Mouse (Mus musculus): Measurements from ENCODE around the gene Phrf1.
"Not testable (repeated sequence)": the region's sequence is repeated elsewhere in the genome, so short reads cannot be mapped to it uniquely, and the experiment has no call there.

Gene Phrf1

GRCm38 (mm10) chr7:141213605-141214235, 14.9 kb upstream of the Phrf1 start, which contains the start of gene Lmntd2:
Gene Lmntd2, minus strand, starts transcription at chr7:141214080.
- DNase-seq: no peak

DNA sequence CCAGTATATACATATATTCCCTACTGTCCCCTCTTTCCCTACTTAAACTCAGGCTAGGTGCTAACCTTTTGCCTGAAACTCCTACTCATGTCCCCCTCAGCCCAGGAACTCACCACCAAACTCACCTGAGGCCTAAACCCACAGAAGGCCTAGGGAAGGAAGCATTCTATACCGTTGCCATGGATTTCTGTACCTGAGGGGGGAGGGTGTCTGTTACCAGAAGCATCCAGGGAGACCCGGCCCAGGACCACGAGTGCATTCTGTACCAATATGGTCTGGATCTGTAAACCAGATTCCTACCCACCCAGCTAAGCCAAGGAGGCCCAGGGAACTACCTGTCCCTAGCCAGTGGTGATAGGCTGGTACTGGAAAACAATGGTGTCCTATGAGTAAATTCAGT, 14.3 kb upstream of the Phrf1 start:
- DNase-seq: no peak

GRCm38 (mm10) chr7:141215101-141215879, 13.3 kb upstream of the Phrf1 start, which contains the start of gene Rassf7:
Gene Rassf7, plus strand, starts transcription at chr7:141215860.
- DNase-seq: peak; percentile 92 to 94

DNA sequence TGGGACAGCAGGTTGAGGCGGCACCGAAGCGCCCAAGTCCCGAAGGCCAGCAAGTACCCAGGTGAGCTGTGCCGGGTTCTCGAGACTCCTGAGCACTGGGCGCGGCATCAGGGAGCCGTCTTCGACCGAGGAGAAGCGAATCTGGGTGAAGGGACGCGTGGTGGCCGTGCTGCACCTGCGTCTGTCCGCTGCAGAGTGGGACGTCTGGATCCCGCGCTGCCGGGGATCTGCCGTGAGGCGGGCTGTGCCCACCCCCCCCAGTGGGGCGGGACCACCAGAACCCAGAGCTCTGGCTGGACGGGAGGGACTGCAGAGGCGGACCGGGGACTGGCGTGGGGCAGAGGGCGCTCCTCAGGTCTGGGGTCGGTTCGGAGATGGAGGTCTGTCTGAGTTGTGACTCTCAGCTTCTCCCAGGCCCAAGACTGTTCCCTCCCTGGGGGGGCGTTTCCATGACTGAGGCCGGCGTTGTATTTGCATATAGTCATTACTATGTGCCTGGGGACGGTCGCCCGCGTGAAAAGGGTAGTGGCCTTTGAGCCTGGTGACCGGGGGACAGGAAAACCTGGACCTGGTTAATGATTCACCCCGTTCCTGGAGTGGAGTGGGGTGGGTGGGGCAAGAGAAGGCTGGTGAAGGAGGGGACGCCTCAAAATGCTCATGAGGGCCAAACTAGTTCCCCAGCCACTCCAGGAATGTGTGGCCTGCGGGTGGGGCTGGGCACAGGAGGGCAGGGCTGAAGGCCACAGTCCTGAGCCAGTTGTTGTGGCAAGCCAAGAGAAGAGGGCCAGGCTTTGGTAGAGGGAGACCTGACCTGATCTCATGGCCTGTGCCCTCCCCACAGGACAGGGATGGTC, 12.5 kb upstream of the Phrf1 start:
- DNase-seq: peak; percentile 40 to 45

GRCm38 (mm10) chr7:141216894-141217293, 11.7 kb upstream of the Phrf1 start:
- DNase-seq: no peak

DNA sequence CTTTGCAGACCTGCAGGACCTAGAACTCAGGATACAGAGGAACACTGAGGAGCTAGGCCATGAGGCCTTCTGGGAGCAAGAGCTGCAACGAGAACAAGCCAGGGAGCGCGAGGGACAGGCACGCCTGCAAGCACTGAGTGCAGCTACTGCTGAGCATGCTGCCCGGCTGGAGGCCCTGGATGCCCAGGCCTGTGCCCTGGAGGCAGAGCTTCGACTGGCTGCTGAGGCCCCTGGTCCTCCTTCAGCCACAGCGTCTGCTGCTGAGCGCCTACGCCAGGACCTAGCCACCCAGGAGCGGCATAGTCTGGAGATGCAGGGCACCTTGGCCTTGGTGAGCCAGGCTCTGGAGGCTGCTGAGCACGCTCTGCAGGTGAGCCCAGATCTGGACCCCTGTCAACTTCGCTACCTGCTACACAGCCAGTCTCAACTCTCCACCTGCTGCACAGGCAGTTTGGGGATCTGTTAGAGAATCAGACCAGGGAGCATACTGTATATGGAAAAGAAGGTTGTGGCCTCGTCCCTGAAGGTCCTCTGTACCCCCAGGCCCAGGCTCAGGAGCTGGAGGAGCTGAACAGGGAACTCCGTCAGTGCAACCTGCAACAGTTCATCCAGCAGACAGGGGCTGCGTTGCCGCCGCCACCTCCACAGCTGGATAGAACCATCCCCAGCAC, 11.1 kb upstream of the Phrf1 start:
- no peak for DNase-seq

DNA sequence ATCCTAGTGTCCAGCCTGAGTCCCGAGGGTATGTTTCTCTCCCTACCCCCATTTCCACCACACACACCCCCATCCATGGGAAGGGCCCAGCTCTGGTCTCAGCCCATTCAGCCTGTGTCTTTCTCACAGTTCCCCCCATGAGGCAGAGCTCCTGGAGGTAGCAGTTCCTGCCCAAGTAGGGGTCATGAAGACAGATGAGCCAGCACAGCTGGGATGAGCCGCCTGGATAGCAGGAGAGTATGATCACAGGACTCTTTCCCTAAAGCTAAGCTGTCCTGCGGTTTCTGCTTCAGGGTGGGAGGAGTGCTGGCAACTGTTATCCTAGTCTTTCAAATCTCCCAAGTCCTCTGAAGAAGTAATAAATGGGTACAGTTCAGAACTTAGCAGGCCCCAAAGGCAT, 10.4 kb upstream of the Phrf1 start:
- DNase-seq: no peak

DNA sequence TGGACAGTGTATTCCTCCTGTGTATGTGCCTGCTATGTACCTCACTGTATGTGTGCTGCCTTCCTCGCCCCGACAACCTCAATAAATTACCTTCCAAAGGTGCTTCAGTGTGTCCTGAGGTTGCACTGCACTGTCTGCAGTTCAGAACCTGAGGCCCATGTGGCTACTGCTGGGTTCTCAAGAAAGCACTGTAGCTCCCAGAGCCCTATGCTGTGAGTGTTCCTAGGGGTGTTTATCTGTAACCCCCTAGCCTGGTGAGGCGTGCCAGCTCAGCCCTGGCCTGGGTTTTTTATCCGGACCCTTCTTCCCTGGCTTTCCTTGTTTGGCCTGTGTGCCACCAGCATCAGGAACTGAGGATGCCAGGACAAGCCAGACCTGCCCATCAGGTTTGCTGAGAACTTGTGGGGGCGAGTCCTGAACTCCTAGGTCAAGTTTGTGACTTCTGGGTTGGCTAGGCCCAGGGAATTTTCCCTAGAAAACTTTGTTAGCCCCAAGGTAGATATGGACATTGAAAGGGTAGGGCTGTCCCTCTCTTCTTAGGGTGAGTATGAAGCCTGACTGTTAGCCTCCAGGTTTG, 9.9 kb upstream of the Phrf1 start:
- no peak for DNase-seq

DNA sequence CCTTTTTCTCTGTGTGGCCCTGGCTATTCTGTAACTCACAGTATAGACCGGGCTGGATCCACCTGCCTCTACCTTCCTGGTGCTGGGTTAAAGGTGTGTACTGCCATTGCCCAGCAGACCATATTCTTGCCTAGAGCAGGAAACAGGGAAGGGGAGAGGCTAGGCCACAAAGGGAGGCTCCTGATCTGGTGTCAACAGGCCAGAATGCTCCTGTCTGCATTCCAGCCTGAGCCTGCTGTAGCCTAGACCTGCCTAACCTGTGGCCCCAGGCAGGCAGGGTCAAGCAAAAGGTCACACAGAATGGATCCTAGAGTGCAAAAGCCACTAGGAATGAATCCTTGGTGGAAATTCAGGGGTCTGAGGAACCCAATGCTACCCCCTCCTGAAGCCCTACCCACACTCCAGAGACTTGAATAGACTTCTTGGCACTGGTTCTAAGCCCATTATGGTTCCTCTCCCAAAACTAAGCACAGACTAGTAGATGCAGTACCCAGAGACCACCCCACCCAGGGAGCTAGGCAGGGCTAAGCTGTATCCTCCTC, 9.0 kb upstream of the Phrf1 start:
- DNase-seq: no peak

DNA sequence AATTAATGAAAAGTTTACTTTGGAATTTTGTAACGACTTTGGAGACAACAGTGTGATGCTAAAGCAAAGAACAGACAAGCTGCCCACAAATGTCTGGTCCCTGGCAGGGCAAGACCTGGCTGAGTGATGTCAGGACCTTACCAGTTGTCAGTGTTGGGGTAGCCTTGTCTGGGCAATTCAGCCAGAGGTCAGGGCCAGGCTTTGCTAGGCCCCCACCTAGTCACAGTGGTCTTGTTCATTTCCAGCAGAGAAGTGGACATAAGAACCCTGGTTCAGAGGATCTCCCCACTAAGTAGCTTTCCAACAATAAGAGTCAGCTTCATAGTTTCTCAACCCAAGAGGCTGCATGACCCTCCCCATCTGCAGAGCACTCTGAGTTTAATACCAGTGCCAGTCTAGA, 8.2 kb upstream of the Phrf1 start:
- no peak for DNase-seq

- DNase-seq: peak; percentile 94 to 96
Observed at GRCm38 (mm10) chr7:141221249-141222125, 7.1 kb upstream of the Phrf1 start.

DNA sequence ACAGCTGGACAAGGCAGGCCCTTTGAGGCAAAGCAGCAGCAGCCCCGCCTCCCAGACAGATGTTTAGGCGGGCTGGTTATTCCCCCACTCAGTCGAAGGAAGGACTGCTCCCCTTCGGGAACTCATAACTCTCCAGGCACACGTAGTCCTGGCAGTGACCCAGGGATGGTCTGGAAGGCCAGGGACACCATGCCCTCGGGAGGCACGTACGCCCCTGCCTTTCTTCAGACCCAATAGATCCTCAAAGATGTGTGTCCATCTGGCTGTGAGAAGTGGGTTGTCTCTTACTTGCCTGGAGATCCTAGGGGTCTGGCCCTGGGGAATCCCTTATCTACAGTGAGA, 6.5 kb upstream of the Phrf1 start:
- no peak for DNase-seq

GRCm38 (mm10) chr7:141222696-141223215, 5.8 kb upstream of the Phrf1 start:
- no peak for DNase-seq

DNA sequence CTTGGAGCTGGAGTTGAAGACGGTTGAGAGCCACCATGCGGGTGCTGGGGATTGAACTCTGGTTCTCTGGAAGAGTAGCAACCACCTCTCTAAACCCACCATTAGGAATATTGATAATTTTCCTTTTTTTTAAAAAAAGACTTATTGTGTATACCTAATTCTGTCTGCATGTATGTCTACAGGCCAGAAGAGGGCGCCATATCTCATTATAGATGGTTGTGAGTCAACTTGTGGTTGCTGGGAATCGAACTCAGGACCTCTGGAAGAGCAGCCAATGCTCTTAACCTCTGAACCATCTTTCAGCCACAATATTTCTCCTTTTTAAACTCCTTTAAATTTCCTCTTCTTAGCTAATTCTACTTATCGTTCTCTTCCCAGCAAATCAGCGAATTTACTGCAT, 2.0 kb upstream of the Phrf1 start:
- no peak for DNase-seq

- no peak for DNase-seq
Observed at GRCm38 (mm10) chr7:141227796-141228195, 788 bp upstream of the Phrf1 start.

DNA sequence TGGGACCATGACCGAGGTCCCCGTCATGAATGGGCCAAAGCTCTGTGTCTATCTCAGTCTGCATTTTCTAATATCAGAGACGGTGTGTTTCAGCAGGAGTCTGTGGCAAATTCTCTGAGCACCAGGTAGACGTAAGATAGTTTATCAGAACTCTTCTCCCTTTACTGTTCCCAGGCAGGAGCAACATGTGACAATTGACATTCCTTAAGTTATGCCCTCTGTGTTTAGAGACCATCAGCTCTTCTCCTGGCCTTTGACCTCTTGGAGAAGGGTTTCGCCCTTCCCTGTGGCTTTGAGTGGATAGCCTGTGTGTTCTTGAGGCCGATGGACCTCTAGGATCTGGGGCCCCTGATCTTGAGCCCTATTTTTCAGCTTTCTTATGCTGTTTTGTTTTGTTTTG, 1.1 kb downstream of the Phrf1 start:
- DNase-seq: no peak

- no peak for DNase-seq
Observed at GRCm38 (mm10) chr7:141230570-141230969, 2.0 kb downstream of the Phrf1 start.

DNA sequence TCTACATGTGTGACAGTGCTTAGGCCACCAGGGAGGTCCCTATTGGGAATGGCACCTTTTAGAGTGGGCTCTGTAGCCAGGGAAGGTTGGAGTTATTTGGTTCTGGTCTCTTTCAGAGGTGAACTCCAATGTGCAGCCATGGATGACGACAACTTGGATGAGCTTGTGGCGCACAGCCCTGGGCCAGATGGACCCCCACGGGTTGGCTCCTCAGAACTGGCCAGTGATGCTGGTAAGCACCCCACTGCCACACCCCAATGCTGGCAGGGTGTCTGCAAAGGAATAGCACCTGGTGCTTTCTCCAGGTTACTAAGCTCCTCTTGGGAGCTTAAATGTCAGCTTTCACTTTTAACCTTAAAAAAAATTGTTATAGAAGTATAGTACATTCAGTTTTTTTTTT, 2.5 kb downstream of the Phrf1 start:
- peak; percentile 51 to 68 for DNase-seq

DNA sequence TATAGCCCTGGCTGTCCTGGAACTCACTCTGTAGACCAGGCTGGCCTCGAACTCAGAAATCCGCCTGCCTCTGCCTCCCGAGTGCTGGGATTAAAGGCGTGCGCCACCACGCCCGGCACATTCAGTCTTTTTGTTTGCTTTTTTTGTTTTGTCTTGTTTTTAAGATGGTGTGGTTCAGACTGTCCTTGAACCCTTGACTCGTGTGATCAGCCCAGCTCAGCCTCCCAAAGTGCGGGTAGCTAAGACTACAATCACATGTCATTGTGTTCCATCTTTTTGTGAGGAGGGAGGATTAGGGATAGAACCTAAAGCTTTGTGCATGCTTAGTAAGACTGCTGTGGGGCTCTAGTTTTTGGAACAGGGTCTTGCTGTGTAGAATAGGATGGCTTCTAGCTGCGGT, 3.0 kb downstream of the Phrf1 start:
- no peak for DNase-seq

DNA sequence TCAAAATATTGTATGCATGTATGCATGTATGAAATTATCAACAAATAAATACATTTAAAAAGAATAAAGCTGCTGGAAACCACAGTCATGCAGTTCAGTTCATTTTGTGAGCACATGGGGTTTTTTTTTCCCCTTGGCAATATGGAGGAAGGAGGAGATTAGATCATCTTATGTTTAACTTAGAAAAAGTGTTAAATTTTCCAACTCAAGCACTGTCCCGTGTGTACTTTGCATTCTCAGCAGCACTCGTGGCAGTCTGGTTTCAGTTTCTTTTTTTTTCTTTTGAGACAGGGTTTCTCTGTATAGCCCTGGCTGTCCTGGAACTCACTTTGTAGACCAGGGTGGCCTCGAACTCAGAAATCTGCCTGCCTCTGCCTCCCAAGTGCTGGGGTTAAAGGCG, 21.9 kb downstream of the Phrf1 start:
- not testable (repeated sequence) for DNase-seq

DNA sequence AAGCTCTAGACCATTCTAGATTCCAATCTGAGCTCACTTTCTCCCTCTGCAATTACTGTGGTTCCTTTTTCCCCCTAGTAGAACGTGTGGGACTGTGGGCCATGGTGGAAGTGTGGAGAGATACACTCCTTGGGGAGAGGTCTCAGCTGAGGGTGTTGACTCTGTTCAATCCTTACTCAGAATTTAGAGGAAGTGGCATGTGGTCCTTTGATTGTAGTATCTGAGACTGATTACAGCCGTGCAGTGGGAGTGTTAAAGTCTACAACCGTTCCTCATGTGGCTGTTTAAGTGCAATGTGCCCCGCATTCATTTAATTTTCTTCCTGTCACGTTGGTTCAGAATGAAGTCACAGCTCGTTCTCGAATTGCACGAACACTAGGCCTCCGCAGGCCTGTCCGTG, 27.6 kb downstream of the Phrf1 start:
- DNase-seq: no peak

Data from cerebellum, postnatal 14 days (tissue).